Mouse (Mus musculus) cerebellum, postnatal 36 days (tissue): Measurements from ENCODE around the gene Gm49416.
A peak's percentile ranks its signal among the peaks of the same experiment; 100 is the strongest.
"Not testable (repeated sequence)": the region's sequence is repeated elsewhere in the genome, so short reads cannot be mapped to it uniquely, and the experiment has no call there.

Source experiments
- DNase-seq, 2 experiments: peaks; one replicate each; pipeline ENCODE4 v3.0.0; 2021 to 2022; ENCODE audit warnings: mixed read lengths in 2 of 2

Gm49416 gene

DNA sequence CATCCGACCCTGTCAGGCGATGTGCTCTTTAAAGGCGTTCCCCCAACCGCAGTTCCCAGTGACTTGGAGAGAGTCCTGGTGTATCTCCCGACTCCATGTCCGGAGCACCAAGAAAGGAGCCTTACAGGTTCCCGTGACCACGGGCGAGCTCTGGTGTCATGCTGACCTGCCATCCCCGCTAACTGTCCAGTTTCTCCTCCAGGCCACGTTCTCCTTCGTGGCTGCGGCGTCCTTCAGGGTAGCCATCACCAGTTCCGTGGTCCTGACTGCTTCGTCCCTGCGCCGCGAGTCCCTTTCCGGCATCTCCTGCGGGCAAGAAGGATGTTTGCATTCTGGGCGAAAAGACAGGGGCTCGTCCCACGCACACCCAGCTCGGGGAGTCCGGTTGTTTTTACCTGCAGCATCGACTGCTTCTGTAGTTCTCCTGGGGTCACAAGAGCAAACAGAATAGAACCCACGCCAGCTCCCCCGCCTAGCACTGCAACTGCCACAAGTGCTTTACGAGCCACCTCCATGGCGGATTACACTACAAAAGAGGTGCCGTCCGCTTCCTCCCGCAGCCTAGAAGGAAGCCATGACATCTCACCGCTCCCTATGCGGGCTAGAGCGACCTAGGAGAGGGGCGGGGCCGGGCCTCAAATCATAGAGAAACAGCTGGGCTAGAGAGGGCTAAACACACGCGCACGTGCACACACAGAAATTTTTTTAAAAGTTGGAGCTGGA is 8.3 kb upstream of the Gm49416 start, which contains the start of gene Uqcc3:
Uqcc3 (minus strand) TSS at position 613 of the 723 bp plus-strand sequence.
- DNase-seq = peak; percentile 87 to 89

- no peak for DNase-seq
Measured at GRCm38 (mm10) chr19:8881034-8881392, 7.7 kb upstream of the Gm49416 start.

GRCm38 (mm10) chr19:8883616-8884015 is 5.1 kb upstream of the Gm49416 start, which contains the start of the genes Lbhd1 and Gm49403:
Gene Lbhd1 (plus strand): TSS chr19:8883732.
Gene Gm49403 (plus strand): TSS chr19:8883930.
- DNase-seq = no peak

DNA sequence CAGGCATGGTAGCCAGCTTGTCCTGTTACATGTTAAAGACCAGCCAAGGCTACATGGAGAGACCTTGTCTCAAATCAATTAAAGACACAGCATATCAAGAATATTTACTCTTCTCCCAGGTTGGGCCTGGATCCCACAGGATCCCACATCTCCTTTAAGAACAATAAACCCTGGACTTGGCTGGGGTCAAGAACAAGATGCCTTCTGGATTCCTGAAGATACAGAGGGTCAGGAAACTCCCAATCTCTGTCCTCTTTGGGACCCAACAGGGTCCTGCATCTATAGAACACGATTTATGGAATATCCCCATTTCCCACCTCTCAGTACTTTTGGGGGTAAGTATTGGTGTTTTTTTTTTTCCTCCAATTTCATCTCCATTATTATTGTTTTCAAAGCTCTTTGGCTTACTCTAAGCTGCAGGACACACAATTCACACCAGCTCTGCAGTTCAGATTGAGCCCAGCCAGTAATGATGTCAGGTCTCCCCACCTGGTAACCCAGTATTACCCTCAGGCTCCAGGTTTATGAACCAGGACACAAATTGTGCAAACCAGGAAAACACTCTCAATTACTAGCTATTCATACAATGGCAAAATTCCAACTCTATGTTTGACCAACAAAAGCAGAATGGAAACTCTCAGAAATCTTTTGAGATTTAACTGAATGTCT is 1.7 kb upstream of the Gm49416 start:
- DNase-seq = no peak

GRCm38 (mm10) chr19:8887585-8888463 is 902 bp upstream of the Gm49416 start:
- DNase-seq = no peak

GRCm38 (mm10) chr19:8892829-8893766 is 4.4 kb downstream of the Gm49416 start, which contains the start of gene Ints5:
Gene Ints5 (plus strand): TSS chr19:8893005.
- peak; percentile 86 to 90 for DNase-seq

DNA sequence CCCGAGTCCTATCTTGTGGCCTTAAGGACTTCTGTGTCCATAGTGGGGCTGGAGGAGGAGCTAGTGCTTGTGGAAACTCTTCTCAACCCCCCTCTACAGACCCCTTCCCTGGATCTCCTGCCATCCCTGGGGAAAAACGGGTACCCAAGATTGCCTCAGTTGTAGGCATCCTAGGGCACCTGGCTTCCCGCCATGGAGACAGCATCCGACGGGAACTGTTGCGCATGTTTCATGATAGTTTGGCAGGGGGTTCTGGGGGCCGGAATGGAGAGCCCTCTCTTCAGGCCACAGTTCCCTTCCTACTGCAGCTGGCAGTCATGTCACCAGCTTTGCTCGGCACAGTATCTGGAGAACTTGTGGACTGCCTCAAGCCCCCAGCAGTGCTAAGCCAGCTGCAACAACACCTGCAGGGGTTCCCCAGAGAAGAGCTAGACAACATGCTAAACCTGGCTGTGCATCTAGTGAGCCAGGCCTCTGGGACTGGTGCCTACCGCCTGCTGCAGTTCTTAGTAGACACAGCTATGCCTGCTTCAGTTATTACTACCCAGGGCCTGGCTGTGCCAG is 6.8 kb downstream of the Gm49416 start:
- no peak for DNase-seq

GRCm38 (mm10) chr19:8896231-8896630 is 7.5 kb downstream of the Gm49416 start:
- DNase-seq = not testable (repeated sequence)

- peak; percentile 34 to 36 for DNase-seq
Measured at GRCm38 (mm10) chr19:8897211-8897864, 8.6 kb downstream of the Gm49416 start.

DNA sequence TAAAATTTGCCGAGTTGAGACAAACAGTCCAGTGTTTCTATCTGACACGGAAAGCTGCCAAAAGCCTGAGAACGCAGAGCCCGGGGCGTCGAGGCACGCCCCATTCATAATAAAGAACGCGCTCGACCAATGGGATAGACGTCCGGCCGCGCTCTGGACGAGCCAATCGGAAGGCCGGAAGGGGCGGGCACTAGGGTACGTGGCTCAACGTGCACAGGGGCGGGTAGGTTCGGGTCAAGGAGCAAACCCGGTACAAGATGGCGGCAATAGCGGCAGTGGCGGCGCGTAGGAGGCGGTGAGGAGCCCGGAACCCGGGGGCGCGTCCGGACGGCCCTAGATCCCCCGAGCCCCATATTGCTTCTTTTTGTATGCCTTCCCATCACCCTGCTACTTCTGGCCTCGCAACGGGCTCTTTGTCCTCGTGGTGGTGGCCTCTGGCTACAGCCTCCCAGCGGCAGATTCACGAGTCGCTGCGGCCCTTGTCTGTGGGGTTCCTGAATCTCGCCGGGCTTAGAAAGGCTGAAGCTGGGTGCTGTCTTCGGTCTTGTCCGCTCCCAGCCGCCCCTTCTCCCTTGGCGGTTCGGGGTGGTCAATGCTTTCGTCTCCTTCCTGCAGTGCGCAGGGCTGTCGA is 9.3 kb downstream of the Gm49416 start, which contains the start of gene Ganab:
Ganab (plus strand) TSS at position 207 of the 631 bp plus-strand sequence.
- DNase-seq = peak; percentile 93 to 95

DNA sequence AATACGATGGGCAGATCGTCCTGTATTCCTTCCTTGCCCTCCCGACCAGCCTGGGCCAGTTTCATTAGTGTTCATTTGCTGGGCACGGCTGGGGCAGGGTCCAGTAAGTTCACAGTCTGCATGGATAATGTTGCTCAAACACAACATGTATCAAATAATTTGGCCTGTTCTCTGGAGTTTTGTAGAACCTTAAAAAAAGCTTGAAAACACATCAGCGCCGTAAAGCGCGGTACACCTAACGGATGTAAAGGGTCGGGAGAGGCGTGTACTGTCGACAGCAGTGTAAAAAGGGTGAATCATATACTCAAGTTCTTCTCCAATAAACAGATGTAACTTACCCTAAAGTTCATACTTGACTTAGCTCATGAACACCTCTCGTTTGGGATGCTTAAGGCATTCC is 9.8 kb downstream of the Gm49416 start:
- DNase-seq = no peak

GRCm38 (mm10) chr19:8899079-8899478 is 10.4 kb downstream of the Gm49416 start:
- DNase-seq = no peak

DNA sequence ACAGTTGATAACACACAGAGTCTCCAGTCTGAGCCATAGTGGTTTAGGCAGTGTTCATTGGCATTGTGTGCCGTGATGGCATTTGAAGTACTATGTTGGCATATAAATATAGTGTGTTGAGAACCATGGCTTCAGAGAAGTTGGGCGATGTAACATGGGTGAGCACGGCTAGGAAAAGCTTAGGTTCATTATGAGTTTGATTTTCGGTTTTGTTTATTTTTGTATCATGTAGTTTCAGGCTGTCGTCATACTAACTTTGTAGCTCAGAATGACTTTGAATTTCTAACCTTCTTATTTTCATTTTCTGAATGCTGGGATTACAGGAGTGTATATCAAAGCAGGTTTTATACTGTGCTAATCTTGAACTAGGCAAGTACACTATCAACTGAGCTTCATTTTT is 14.7 kb downstream of the Gm49416 start:
- DNase-seq = no peak

GRCm38 (mm10) chr19:8908531-8908930 is 19.8 kb downstream of the Gm49416 start:
- DNase-seq = no peak

DNA sequence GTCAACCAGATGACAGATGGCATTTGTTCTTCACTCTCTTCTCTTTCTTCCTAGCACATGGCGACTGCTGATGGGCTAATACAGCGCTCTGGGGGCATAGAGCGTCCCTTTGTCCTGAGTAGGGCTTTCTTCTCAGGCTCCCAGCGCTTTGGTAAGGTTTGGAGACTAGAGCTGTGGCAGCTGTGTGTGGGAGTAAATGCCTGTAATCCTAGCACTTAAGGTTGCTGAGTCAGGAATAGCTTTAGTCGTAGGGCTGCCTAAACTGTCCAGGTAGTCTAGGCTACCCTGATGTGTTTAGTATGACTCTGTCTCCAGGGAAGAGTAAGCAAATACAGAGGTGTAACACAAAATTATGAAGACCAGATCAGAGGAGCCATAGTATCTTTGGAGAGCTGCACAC is 23.1 kb downstream of the Gm49416 start:
- DNase-seq = no peak

DNA sequence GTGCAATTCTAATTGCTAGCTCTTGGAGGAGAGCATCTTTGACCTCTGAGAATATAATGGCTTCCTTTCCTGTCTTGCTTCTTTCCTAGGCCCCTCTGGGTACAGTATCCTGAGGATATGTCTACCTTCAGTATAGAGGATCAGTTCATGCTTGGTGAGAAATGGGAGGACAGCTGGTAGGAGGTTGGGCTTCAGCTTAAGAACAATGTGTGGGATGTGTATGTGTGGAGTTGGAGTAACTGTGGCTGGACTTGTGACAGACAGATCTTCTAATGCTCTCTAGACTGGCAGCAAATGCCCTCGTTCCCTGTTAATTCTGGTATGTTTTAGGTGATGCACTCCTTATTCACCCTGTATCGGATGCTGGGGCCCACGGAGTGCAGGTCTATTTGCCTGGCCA is 25.5 kb downstream of the Gm49416 start:
- DNase-seq = no peak

GRCm38 (mm10) chr19:8919000-8919399 is 30.3 kb downstream of the Gm49416 start:
- DNase-seq = no peak

DNA sequence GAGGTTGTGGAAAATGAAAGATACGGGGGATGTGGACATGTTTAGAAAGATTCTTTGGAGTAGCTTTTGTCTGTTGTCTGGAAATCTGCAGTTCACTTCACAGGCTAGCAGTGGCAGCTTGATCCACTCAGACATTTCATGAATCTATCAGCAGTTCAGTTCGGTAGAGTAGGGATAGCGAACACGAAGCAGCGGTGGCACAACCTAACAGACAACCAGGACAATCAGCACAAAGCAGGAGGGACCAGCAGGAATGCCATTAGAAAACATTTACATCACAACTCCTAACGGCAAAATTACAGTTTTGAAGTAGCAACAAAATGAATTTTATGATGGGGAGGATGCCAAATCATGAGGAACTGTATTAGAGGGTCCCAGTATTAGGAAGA is 31.0 kb downstream of the Gm49416 start:
- DNase-seq = no peak

DNA sequence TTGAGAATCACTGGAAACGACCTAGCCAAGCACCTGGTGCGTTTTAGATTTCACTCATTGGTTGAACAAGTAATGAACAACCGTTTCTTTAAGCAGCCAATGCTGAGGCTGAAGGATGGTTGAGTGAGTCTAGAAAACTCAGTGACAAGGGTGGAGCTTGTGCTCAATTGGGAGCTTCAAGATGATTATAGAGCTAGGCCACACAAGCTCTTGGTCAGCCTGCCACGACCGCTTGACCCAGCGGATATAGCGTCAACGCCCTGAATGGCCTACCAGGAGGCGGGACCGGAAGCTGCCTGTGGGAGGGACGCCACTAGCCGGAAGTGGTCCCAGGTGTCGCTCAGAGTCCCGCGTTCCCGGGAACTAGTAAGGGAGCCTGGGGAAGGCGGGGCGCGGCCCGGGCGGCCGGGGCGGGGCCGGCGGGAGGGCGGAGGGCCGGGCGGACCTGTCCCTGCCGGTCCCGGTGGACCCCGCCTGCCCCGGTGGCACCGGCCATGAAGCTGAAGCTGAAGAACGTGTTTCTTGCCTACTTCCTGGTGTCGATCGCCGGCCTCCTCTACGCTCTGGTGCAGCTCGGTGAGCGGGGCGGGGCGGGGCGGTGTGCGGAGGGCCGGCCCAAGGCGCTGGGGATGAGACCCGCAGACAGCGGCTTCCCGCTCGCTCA is 31.5 kb downstream of the Gm49416 start, which contains the start of gene B3gat3:
B3gat3 (plus strand) TSS at position 302 of the 664 bp plus-strand sequence.
- DNase-seq = peak; percentile 95 to 96

DNA sequence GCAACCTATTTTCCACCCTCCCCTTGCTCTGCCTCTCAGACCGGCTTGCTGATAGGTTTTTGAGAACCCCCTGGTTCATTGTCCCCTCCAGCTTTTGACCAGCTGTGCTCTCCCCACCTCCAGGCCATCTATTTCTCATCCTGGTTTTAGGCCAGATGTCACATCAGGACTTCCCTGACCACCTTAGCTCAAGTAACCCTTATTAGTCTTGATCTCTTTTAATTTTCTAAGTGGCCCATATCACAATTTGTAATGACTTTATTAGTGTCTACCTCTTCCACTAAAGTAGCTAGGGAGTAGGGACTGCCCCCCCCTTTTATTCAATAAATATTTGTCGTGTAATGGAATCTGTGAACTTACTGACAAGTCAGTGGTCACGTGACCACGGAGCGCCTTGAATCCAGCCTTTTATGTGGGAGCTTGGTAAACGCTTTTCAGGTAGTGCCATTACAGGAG is 32.1 kb downstream of the Gm49416 start:
- peak in 1 of 2 experiments; percentile 25 for DNase-seq
